ENCODE assay signal across 25 mouse cellular contexts in the genomic region with DNA sequence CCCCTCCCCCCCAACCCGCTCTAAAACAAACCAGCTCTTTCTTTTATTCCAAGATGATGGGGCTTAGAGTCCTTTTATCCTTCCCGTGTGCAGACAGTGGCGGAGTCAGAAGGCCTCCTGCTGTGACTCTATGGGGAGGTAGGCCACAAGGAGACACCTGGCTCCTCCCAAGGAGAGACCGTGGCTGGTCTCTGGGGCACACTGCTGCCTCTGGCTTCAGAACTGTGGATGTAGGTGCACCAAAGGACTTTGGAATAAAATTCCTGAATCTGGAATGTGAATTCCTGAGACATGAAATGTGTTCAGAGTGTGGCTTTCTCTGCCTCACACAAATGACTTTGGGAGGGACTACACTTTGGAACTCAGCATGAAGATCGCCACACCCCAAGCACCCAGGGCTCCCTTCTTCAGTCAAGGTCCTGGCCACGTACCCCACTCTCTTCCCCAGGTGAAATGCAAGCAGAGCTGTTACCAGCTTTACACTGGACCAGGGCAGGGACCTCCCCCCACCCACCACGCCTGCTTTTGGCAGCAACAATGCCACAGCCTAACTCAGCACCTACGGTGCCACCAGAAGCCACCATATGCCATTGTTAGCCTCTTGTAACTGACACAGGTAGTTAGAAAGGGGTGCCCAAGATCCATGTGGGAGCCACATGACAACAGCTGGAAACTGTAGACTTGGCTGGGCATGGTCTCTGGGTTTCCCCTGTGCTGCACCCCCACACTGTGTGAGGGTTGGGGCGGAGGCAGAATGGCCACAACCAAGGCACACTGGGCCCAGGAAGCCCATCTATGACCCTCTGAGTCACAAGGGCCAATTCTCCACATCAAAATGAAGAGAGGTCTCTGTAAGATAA. TPM values are rescaled to one million over a fixed set of nuclear protein-coding genes. Genes with fewer than 3 reads are reported as not detected.
A peak's percentile ranks its signal among the peaks of the same experiment; 100 is the strongest.
DNase-seq lines count a peak whose midpoint lies in the region; ATAC-seq and TF ChIP-seq lines count a peak whose summit lies in the region.
"Had no signal": no experiment of that assay in that cellular context is flagged by ENCODE, and none has a peak within 500 bp of the region (broad histone marks: within the 10 kb centered on the region; RNA-seq: fewer than 3 reads in every experiment).

No protein-coding gene starts in this region.

- no peaks in the 10 kb centered on the region for H3K9me3 ChIP-seq in forebrain, embryonic 10.5 days
- no peaks in the 10 kb centered on the region for H3K9me3 ChIP-seq in forebrain, embryonic 12.5 days
- no peaks in the 10 kb centered on the region for H3K9me3 ChIP-seq in kidney, embryonic 15.5 days (replicated peaks)
- H3K9me3 ChIP-seq: limb, embryonic 12.5 days; liver, embryonic 13.5 days; midbrain, embryonic 12.5 days; neural tube, embryonic 12.5 days had no signal

- H3K4me2 ChIP-seq in forebrain, embryonic 12.5 days, result no peak overlapping the region
- no peak overlapping the region for H3K4me2 ChIP-seq in kidney, embryonic 15.5 days
- H3K4me2 ChIP-seq: limb, embryonic 12.5 days; liver, embryonic 13.5 days; lung, embryonic 14.5 days; midbrain, embryonic 12.5 days; neural tube, embryonic 12.5 days had no signal

- H3K27ac ChIP-seq in forebrain, embryonic 10.5 days, result 0 out of 2 replicates have a peak overlapping the region, but pooled peaks have one; percentile 26
- H3K27ac ChIP-seq in forebrain, embryonic 12.5 days, result no peak overlapping the region
- H3K27ac ChIP-seq in kidney, adult 2 months (ENCODE audit: insufficient read depth, low read depth, low read length), result peak overlapping the region; percentile 40
- H3K27ac ChIP-seq in kidney, embryonic 15.5 days, result no peak overlapping the region
- H3K27ac ChIP-seq: hindbrain, postnatal 0 days; limb, embryonic 12.5 days; liver, embryonic 13.5 days; macrophage; midbrain, embryonic 12.5 days; neural tube, embryonic 12.5 days had no signal

- TF ChIP-seq POLR2A in kidney, adult 2 months (IDR thresholded peaks at IDR 0.05; ENCODE audit: low read depth, low read length), result no peak

- whole genome bisulfite sequencing in forebrain, embryonic 10.5 days, result 65% methylated on average over 9 of the region's 9 CpGs
- WGBS in forebrain, embryonic 12.5 days, result 62% methylated on average over 9 of the region's 9 CpGs
- 63% methylated on average over 9 of the region's 9 CpGs for WGBS in kidney, adult 2 months
- 82% methylated on average over 9 of the region's 9 CpGs for whole genome bisulfite sequencing in kidney, embryonic 15.5 days

- H3K4me1 ChIP-seq in forebrain, embryonic 10.5 days, result peaks cover 24% of the 10 kb centered on the region
- H3K4me1 ChIP-seq in forebrain, embryonic 12.5 days, result peaks cover 10% of the 10 kb centered on the region; the same call in 1 of the 2 replicates
- H3K4me1 ChIP-seq in kidney, adult 2 months (ENCODE audit: control insufficient read depth, insufficient read depth, low read length), result peaks cover 12% of the 10 kb centered on the region
- peaks cover 18% of the 10 kb centered on the region for H3K4me1 ChIP-seq in kidney, embryonic 15.5 days
- H3K4me1 ChIP-seq: limb, embryonic 12.5 days; neural tube, embryonic 12.5 days had no signal

- no peak for DNase-seq in forebrain, embryonic 10.5 days (ENCODE audit: extremely low spot score, low spot score)
- peak; percentile 55 for DNase-seq in kidney, adult 2 months
- DNase-seq in ES-CJ7 (ENCODE audit: low read depth, low spot score), result peak; percentile 78
- DNase-seq in ZHBTc4 (ENCODE audit: low read depth, low spot score), result peak; percentile 96
- no peak for DNase-seq in ovary, postnatal 10 days (ENCODE audit: low spot score)
- no peak for DNase-seq in thymus, postnatal 0 days (ENCODE audit: low spot score)
- DNase-seq: adrenal gland, postnatal 36 days; B cell, adult 2 months; heart, postnatal 4 days; liver, embryonic 13.5 days; lung, embryonic 14.5 days; thymus, postnatal 25 days had no signal

- ATAC-seq in forebrain, embryonic 12.5 days (ENCODE audit: low FRiP score), result no peak
- ATAC-seq in kidney, embryonic 15.5 days (replicated peaks; ENCODE audit: low FRiP score), result no peak
- ATAC-seq: forebrain, embryonic 16.5 days; hindbrain, postnatal 0 days; intestine, postnatal 0 days had no signal

- H3K27me3 ChIP-seq in forebrain, embryonic 10.5 days (ENCODE audit: poor library complexity, severe bottlenecking), result no peaks in the 10 kb centered on the region
- H3K27me3 ChIP-seq in forebrain, embryonic 12.5 days, result no peaks in the 10 kb centered on the region
- no peaks in the 10 kb centered on the region for H3K27me3 ChIP-seq in kidney, adult 2 months (replicated peaks; ENCODE audit: control insufficient read depth, insufficient read depth, low read length)
- no peaks in the 10 kb centered on the region for H3K27me3 ChIP-seq in kidney, embryonic 15.5 days
- H3K27me3 ChIP-seq: limb, embryonic 12.5 days; liver, embryonic 13.5 days; midbrain, embryonic 12.5 days; neural tube, embryonic 12.5 days had no signal

- TF ChIP-seq CTCF in kidney, adult 2 months (conservative IDR thresholded peaks at IDR 0.05; ENCODE audit: insufficient read depth, insufficient read length, low read depth, low read length), result no peak

- H3K9ac ChIP-seq in forebrain, embryonic 12.5 days, result no peak overlapping the region
- H3K9ac ChIP-seq in kidney, embryonic 15.5 days, result no peak overlapping the region
- H3K9ac ChIP-seq: limb, embryonic 12.5 days; liver, embryonic 13.5 days; lung, embryonic 14.5 days; midbrain, embryonic 12.5 days; neural tube, embryonic 12.5 days had no signal

- no peak overlapping the region for H3K4me3 ChIP-seq in forebrain, embryonic 10.5 days
- H3K4me3 ChIP-seq in forebrain, embryonic 12.5 days (replicated peaks), result no peak overlapping the region
- no peak overlapping the region for H3K4me3 ChIP-seq in kidney, adult 2 months (ENCODE audit: insufficient read depth, low read depth, low read length)
- no peak overlapping the region for H3K4me3 ChIP-seq in kidney, embryonic 15.5 days (replicated peaks)
- H3K4me3 ChIP-seq: erythroblast, embryonic 14.5 days; limb, embryonic 12.5 days; liver, embryonic 13.5 days; midbrain, embryonic 12.5 days; neural tube, embryonic 12.5 days had no signal

- peaks cover 37% of the 10 kb centered on the region for H3K36me3 ChIP-seq in forebrain, embryonic 10.5 days (replicated peaks)
- H3K36me3 ChIP-seq in forebrain, embryonic 12.5 days (replicated peaks), result peaks cover 26% of the 10 kb centered on the region
- H3K36me3 ChIP-seq in kidney, adult 2 months (ENCODE audit: control insufficient read depth, insufficient read depth, low read length), result no peaks in the 10 kb centered on the region; the same call in 1 of the 2 replicates
- peaks cover 21% of the 10 kb centered on the region for H3K36me3 ChIP-seq in kidney, embryonic 15.5 days

RNA-seq across cellular contexts. Expression of gene E030018B13Rik, which starts 27.3 kb away (rescaled TPM):
- polyA plus RNA-seq in forebrain, embryonic 10.5 days (2016; fragmentation: Nextera tagmentation; extraction: Ambion mirVana), result 0.21 TPM in 1 of 2 replicates, not detected in the other
- polyA plus RNA-seq in forebrain, embryonic 12.5 days (2016; fragmentation: Nextera tagmentation; extraction: Ambion mirVana), result not detected in 2 replicates
- not detected in 2 replicates for polyA plus RNA-seq in kidney, adult 2 months (2012; rRNA removed)
- polyA plus RNA-seq in kidney, embryonic 15.5 days (2015; fragmentation: Nextera tagmentation; extraction: Ambion mirVana), result 0.22 TPM in 1 of 2 replicates, not detected in the other
- polyA plus RNA-seq in thymus, postnatal 0 days (2015; fragmentation: Nextera tagmentation; extraction: Ambion mirVana), result 0.21 and 0.40 TPM in 2 replicates
- polyA plus RNA-seq: erythroblast, embryonic 14.5 days; heart, embryonic 14.5 days; hindbrain, postnatal 0 days; intestine, postnatal 0 days; large intestine, adult 2 months; limb, embryonic 12.5 days; liver, embryonic 13.5 days; macrophage; midbrain, embryonic 12.5 days; testis, adult 2 months had no signal

RNA-seq across cellular contexts. Expression of gene Klf13, which starts 49.4 kb away (rescaled TPM):
- 23.1 and 23.8 TPM in 2 replicates for polyA plus RNA-seq in forebrain, embryonic 10.5 days (2016; fragmentation: Nextera tagmentation; extraction: Ambion mirVana)
- polyA plus RNA-seq in forebrain, embryonic 12.5 days (2016; fragmentation: Nextera tagmentation; extraction: Ambion mirVana), result 21.9 and 26.1 TPM in 2 replicates
- polyA plus RNA-seq in kidney, adult 2 months (2012; rRNA removed), result 30.6 and 31.2 TPM in 2 replicates
- polyA plus RNA-seq in kidney, embryonic 15.5 days (2015; fragmentation: Nextera tagmentation; extraction: Ambion mirVana), result 21.8 and 23.3 TPM in 2 replicates
- 95.1 and 134 TPM in 2 replicates for polyA plus RNA-seq in thymus, postnatal 0 days (2015; fragmentation: Nextera tagmentation; extraction: Ambion mirVana)

Comparison
In these comparisons a context has a peak if more than half of its experiments do, and no peak if none do; other contexts are left out.
1. H3K27ac ChIP-seq: peak in forebrain, embryonic 10.5 days (single experiment) and kidney, adult 2 months (single experiment); none in forebrain, embryonic 12.5 days (single experiment) and kidney, embryonic 15.5 days (single experiment).
2. DNase-seq: peak in kidney, adult 2 months (single experiment), ES-CJ7 (single experiment) and ZHBTc4 (single experiment); none in forebrain, embryonic 10.5 days (single experiment), ovary, postnatal 10 days (single experiment) and thymus, postnatal 0 days (single experiment).